Mouse (Mus musculus): ENCODE results near the gene Slpi. TPM values are rescaled to one million over a fixed set of nuclear protein-coding genes. Genes with fewer than 3 reads are reported as not detected.

Gene Slpi
- total and polyA plus RNA-seq, 2 experiments from 2014 or later: 0.71 TPM; not detected in 1

GRCm38 (mm10) chr2:164381726-164382125 is 7.2 kb downstream of the Slpi start:
- no peaks in the 10 kb centered on the region for H3K36me3 ChIP-seq (ENCODE audit: insufficient read depth)
- H3K4me1 ChIP-seq (ENCODE audit: insufficient read depth): no peaks in the 10 kb centered on the region
- no peak for DNase-seq
- ATAC-seq: no peak
- no peak overlapping the region for H3K27ac ChIP-seq (ENCODE audit: low read depth, low read length)
- no peak; the same call in 1 of the 2 replicates for TF ChIP-seq CTCF (IDR thresholded peaks at IDR 0.05; ENCODE audit: low read depth)
- H3K4me2 ChIP-seq (ENCODE audit: low read depth): no peak overlapping the region
- H3K27me3 ChIP-seq (ENCODE audit: insufficient read depth, low read length): no peaks in the 10 kb centered on the region
- H3K9me3 ChIP-seq (ENCODE audit: low read length): no peaks in the 10 kb centered on the region
- H3K9ac ChIP-seq: no peak overlapping the region
- 77% methylated on average over 8 of the region's 8 CpGs for WGBS
- H3K4me3 ChIP-seq (ENCODE audit: low read depth, low read length): no peak overlapping the region

GRCm38 (mm10) chr2:164377478-164378426 is 11.1 kb downstream of the Slpi start:
- Histone ChIP-seq H3K4me2 (ENCODE audit: low read depth) (no peak overlapping the region), H3K9ac (no peak overlapping the region), H3K36me3 (ENCODE audit: insufficient read depth) (no peaks in the 10 kb centered on the region), H3K4me1 (ENCODE audit: insufficient read depth) (no peaks in the 10 kb centered on the region), H3K27ac (ENCODE audit: low read depth, low read length) (no peak overlapping the region), H3K27me3 (ENCODE audit: insufficient read depth, low read length) (no peaks in the 10 kb centered on the region), H3K4me3 (ENCODE audit: low read depth, low read length) (no peak overlapping the region), H3K9me3 (ENCODE audit: low read length) (no peaks in the 10 kb centered on the region)
- ATAC-seq (no peak), DNase-seq (no peak)
- TF ChIP-seq CTCF (IDR thresholded peaks at IDR 0.05; ENCODE audit: low read depth): no peak
- WGBS: 90% methylated on average over 15 of the region's 15 CpGs

GRCm38 (mm10) chr2:164373187-164373586 is 15.7 kb downstream of the Slpi start:
- no peak for TF ChIP-seq CTCF (IDR thresholded peaks at IDR 0.05; ENCODE audit: low read depth)
- DNase-seq (no peak), ATAC-seq (no peak)
- H3K4me3 ChIP-seq (ENCODE audit: low read depth, low read length): no peak overlapping the region
- H3K4me1 ChIP-seq (ENCODE audit: insufficient read depth): no peaks in the 10 kb centered on the region
- H3K27ac ChIP-seq (ENCODE audit: low read depth, low read length): no peak overlapping the region
- H3K9ac ChIP-seq: no peak overlapping the region
- WGBS: 35% methylated on average over 4 of the region's 4 CpGs
- no peaks in the 10 kb centered on the region for H3K27me3 ChIP-seq (ENCODE audit: insufficient read depth, low read length)
- no peaks in the 10 kb centered on the region for H3K36me3 ChIP-seq (ENCODE audit: insufficient read depth)
- H3K9me3 ChIP-seq (ENCODE audit: low read length): no peaks in the 10 kb centered on the region
- H3K4me2 ChIP-seq (ENCODE audit: low read depth): no peak overlapping the region

GRCm38 (mm10) chr2:164372408-164373053 is 16.4 kb downstream of the Slpi start:
- no peaks in the 10 kb centered on the region for H3K9me3 ChIP-seq (ENCODE audit: low read length)
- TF ChIP-seq CTCF (IDR thresholded peaks at IDR 0.05; ENCODE audit: low read depth): no peak
- H3K4me3 ChIP-seq (ENCODE audit: low read depth, low read length): no peak overlapping the region
- H3K4me1 ChIP-seq (ENCODE audit: insufficient read depth): no peaks in the 10 kb centered on the region
- no peak overlapping the region for H3K4me2 ChIP-seq (ENCODE audit: low read depth)
- no peak for ATAC-seq
- 41% methylated on average over 3 of the region's 3 CpGs for WGBS
- no peak for DNase-seq
- no peaks in the 10 kb centered on the region for H3K36me3 ChIP-seq (ENCODE audit: insufficient read depth)
- H3K9ac ChIP-seq: no peak overlapping the region
- no peak overlapping the region for H3K27ac ChIP-seq (ENCODE audit: low read depth, low read length)
- no peaks in the 10 kb centered on the region for H3K27me3 ChIP-seq (ENCODE audit: insufficient read depth, low read length)

GRCm38 (mm10) chr2:164371371-164371770 is 17.5 kb downstream of the Slpi start:
- no peak overlapping the region for H3K4me2 ChIP-seq (ENCODE audit: low read depth)
- TF ChIP-seq CTCF (IDR thresholded peaks at IDR 0.05; ENCODE audit: low read depth): no peak
- WGBS: 83% methylated on average over 3 of the region's 3 CpGs
- no peak overlapping the region for H3K9ac ChIP-seq
- ATAC-seq (no peak), DNase-seq (no peak)
- H3K9me3 ChIP-seq (ENCODE audit: low read length): no peaks in the 10 kb centered on the region
- no peaks in the 10 kb centered on the region for H3K27me3 ChIP-seq (ENCODE audit: insufficient read depth, low read length)
- H3K4me1 ChIP-seq (ENCODE audit: insufficient read depth): no peaks in the 10 kb centered on the region
- no peaks in the 10 kb centered on the region for H3K36me3 ChIP-seq (ENCODE audit: insufficient read depth)
- no peak overlapping the region for H3K4me3 ChIP-seq (ENCODE audit: low read depth, low read length)
- H3K27ac ChIP-seq (ENCODE audit: low read depth, low read length): no peak overlapping the region

- no peak for TF ChIP-seq CTCF (IDR thresholded peaks at IDR 0.05; ENCODE audit: low read depth)
- ATAC-seq: no peak
- Histone ChIP-seq H3K9me3 (ENCODE audit: low read length) (no peaks in the 10 kb centered on the region), H3K36me3 (ENCODE audit: insufficient read depth) (no peaks in the 10 kb centered on the region), H3K4me2 (ENCODE audit: low read depth) (no peak overlapping the region), H3K4me1 (ENCODE audit: insufficient read depth) (no peaks in the 10 kb centered on the region), H3K27me3 (ENCODE audit: insufficient read depth, low read length) (no peaks in the 10 kb centered on the region), H3K27ac (ENCODE audit: low read depth, low read length) (no peak overlapping the region), H3K4me3 (ENCODE audit: low read depth, low read length) (no peak overlapping the region), H3K9ac (no peak overlapping the region)
- WGBS: 83% methylated on average over 6 of the region's 6 CpGs
- no peak for DNase-seq
Observed at GRCm38 (mm10) chr2:164368620-164369105, 20.2 kb downstream of the Slpi start.

- no peak overlapping the region for H3K4me3 ChIP-seq (ENCODE audit: low read depth, low read length)
- ATAC-seq (no peak), DNase-seq (no peak)
- no peaks in the 10 kb centered on the region for H3K36me3 ChIP-seq (ENCODE audit: insufficient read depth)
- no peak for TF ChIP-seq CTCF (IDR thresholded peaks at IDR 0.05; ENCODE audit: low read depth)
- no peaks in the 10 kb centered on the region for H3K4me1 ChIP-seq (ENCODE audit: insufficient read depth)
- H3K4me2 ChIP-seq (ENCODE audit: low read depth): no peak overlapping the region
- 25% methylated on average over 3 of the region's 3 CpGs for WGBS
- H3K27me3 ChIP-seq (ENCODE audit: insufficient read depth, low read length): no peaks in the 10 kb centered on the region
- no peak overlapping the region for H3K9ac ChIP-seq
- no peak overlapping the region for H3K27ac ChIP-seq (ENCODE audit: low read depth, low read length)
- no peaks in the 10 kb centered on the region for H3K9me3 ChIP-seq (ENCODE audit: low read length)
Observed at GRCm38 (mm10) chr2:164366947-164367346, 21.9 kb downstream of the Slpi start.

Data from forebrain, postnatal 0 days (tissue).